Mouse (Mus musculus) hindbrain, embryonic 16.5 days (tissue): ENCODE measurements at regions not wholly inside any gene's neighbourhood (a gene's known extent, or its start where the extent isn't known, plus 50 kb on each side); places are given as distances from the start of the nearest gene placed in this dataset.

Experiments used
- ATAC-seq: fragments of 200-750 bp; cut with Nextera tagmentation; 2 replicates; pipeline ENCODE4 v1.8.0; 2017; ENCODE audit warnings: moderate TSS enrichment, moderate library complexity
- H3K27ac ChIP-seq: fragments of 300-500 bp; sonication (generic); 2 replicates; pipeline ENCODE4 v1.5.1; 2014; ENCODE audit warnings: low read depth, mild to moderate bottlenecking, control low read depth, low read length, moderate library complexity
- H3K27me3 ChIP-seq: fragments of 300-500 bp; sonication (generic); replicated peaks from 2 replicates; pipeline ENCODE4 v1.6.1; 2014; ENCODE audit warnings: low read length; ENCODE audit not compliant: control insufficient read depth, insufficient read depth
- H3K36me3 ChIP-seq: fragments of 300-500 bp; sonication (generic); 2 replicates; pipeline ENCODE4 v1.6.1; 2014; ENCODE audit warnings: mild to moderate bottlenecking, low read length, moderate library complexity, mixed read lengths; ENCODE audit not compliant: control insufficient read depth, insufficient read depth
- H3K4me1 ChIP-seq: fragments of 300-500 bp; sonication (generic); 2 replicates; pipeline ENCODE4 v1.6.1; 2014; ENCODE audit warnings: low read depth, low read length; ENCODE audit not compliant: control insufficient read depth, insufficient read depth
- H3K4me2 ChIP-seq: fragments of 300-500 bp; sonication (generic); 2 replicates; pipeline ENCODE4 v1.6.1; 2014; ENCODE audit warnings: mild to moderate bottlenecking, low read length, control low read depth, moderate library complexity
- H3K4me3 ChIP-seq: fragments of 300-500 bp; sonication (generic); 2 replicates; pipeline ENCODE4 v1.5.1; 2014; ENCODE audit warnings: mild to moderate bottlenecking, low read length, control low read depth, moderate library complexity
- H3K9ac ChIP-seq: fragments of 300-500 bp; sonication (generic); 2 replicates; pipeline ENCODE4 v1.6.1; 2014; ENCODE audit warnings: low read depth, mild to moderate bottlenecking, control low read depth, low read length, moderate library complexity
- H3K9me3 ChIP-seq: fragments of 300-500 bp; sonication (generic); 2 replicates; pipeline ENCODE4 v1.6.1; 2014; ENCODE audit warnings: mild to moderate bottlenecking, low read length, moderate library complexity; ENCODE audit not compliant: control insufficient read depth
- WGBS: fragments of 180-500 bp; shearing (Covaris S2); extraction: QIAGEN DNeasy Blood & Tissue Kit; methylation state at CpG from one replicate; pipeline ENCODE4 v1.1.7; 2014; 5-methylcytosine and 5-hydroxymethylcytosine counted together

DNA sequence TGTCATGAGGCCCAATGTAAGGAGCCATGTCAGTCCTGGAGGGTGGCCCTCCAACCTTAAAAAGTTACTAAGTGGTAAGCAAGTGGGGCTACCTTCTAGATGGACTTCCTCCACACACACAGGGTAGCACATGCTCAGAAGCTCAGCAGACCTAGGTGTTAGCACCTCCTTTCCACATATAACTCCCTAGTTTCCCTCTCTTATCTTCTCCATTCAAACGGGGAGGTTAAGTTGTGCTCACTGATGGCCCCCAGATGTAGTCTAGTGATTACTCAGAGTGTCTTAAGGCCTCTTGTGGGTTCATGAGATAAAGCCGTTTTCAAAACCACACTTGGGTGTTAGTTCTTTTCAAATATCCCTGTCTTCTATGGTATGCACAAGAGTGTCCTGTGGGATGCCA lies 188.7 kb downstream of the Sec16b start:
- WGBS, result 84% methylated on average over 2 of the region's 2 CpGs
- no peaks in the 10 kb centered on the region for H3K4me1 ChIP-seq
- H3K4me2 ChIP-seq, result no peak overlapping the region
- no peak overlapping the region for H3K27ac ChIP-seq
- no peak overlapping the region for H3K9ac ChIP-seq
- H3K4me3 ChIP-seq, result no peak overlapping the region
- no peak for ATAC-seq
- no peaks in the 10 kb centered on the region for H3K9me3 ChIP-seq
- H3K27me3 ChIP-seq, result no peaks in the 10 kb centered on the region
- no peaks in the 10 kb centered on the region for H3K36me3 ChIP-seq

DNA sequence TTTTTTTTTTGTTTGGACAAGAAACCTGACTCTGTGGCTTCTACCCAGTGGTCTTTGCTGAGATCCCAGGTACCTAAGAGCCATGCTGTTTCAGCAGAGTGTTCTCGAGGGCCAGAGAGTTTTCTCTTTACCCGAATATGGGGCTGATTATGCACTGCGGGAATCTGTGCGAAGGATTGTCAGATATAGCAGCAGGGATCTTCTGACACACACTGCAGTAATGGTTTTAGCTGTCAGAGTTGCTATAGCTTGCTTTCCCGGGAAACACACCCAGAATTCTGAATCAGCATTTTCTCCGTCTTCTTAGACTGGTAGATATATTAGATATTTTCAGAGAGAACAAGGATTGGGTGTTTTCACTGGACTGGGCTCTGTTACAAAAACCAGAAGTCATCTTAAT lies 197.1 kb downstream of the Sec16b start:
- no peaks in the 10 kb centered on the region for H3K27me3 ChIP-seq
- ATAC-seq, result no peak
- H3K9ac ChIP-seq, result no peak overlapping the region
- no peak overlapping the region for H3K4me2 ChIP-seq
- WGBS, result 46% methylated on average over 6 of the region's 6 CpGs
- no peaks in the 10 kb centered on the region for H3K4me1 ChIP-seq
- no peaks in the 10 kb centered on the region for H3K9me3 ChIP-seq
- H3K36me3 ChIP-seq, result no peaks in the 10 kb centered on the region
- no peak overlapping the region for H3K4me3 ChIP-seq
- H3K27ac ChIP-seq, result no peak overlapping the region

DNA sequence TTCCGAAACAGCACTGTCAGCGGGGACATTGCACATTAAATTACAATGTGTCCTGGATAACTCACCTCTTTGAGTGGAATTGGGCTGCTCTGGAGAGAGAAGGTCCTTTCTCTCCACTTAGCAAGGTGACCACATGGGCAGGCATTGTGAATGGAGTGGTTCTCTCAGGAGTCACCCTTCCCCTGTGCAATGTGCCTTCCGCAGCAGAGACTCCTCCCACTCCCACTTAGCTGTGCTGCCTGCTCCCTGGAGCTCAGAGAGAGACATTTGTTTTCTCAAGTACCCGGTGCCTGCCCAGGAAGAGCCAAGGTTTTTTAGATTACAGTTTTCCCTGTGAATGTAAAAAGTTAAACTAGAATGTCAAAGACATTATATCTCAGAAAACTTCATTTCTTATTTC lies 198.8 kb downstream of the Sec16b start:
- Histone ChIP-seq H3K36me3 (no peaks in the 10 kb centered on the region), H3K27ac (no peak overlapping the region), H3K4me3 (no peak overlapping the region), H3K27me3 (no peaks in the 10 kb centered on the region), H3K9me3 (no peaks in the 10 kb centered on the region), H3K9ac (no peak overlapping the region), H3K4me1 (no peaks in the 10 kb centered on the region; the same call in 1 of the 2 replicates), H3K4me2 (no peak overlapping the region)
- WGBS, result 51% methylated on average over 4 of the region's 4 CpGs
- no peak for ATAC-seq

DNA sequence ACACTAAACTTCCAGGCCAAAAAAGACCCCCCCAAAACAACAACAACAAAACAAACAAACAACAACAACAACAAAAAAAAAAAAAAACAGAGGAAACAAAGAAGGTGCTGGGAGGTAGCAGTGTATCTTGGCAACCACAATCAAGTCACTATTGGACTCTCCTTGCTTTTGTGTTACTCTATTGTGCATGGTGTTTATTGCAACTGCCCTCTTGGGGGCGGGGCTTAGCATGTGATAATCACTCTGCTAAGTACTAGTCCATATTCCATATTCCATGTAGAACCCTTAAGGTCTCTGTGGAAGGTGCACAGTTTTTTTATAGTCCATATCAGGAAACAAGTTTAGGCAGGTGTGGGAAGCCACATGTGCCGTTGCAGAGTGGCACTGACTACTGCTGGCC lies 200.7 kb downstream of the Sec16b start:
- H3K27me3 ChIP-seq, result no peaks in the 10 kb centered on the region
- H3K9me3 ChIP-seq, result no peaks in the 10 kb centered on the region
- no peaks in the 10 kb centered on the region for H3K36me3 ChIP-seq
- no peak overlapping the region for H3K9ac ChIP-seq
- no peaks in the 10 kb centered on the region; the same call in 1 of the 2 replicates for H3K4me1 ChIP-seq
- H3K4me3 ChIP-seq, result no peak overlapping the region
- 86% methylated on average over 2 of the region's 2 CpGs for WGBS
- no peak overlapping the region for H3K27ac ChIP-seq
- H3K4me2 ChIP-seq, result no peak overlapping the region
- ATAC-seq, result no peak

DNA sequence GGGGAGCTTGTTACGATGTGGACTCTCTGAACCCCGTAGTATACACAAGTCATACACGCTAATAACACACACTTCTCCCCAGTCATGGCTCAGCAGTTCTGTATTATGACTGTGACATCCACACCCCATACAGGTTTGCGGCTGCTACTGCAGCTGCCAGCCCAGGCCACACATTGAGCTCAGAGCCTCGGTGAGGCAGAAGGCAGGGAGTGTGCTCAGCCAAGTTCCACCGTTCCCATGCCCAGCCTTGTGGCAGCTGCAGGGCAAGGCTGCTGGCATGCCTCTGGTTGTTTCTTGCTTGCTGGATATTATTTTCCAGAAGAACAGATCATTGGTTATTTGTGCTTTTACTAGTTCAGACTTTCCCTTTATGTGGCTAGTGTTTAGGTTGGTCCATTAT lies 202.6 kb downstream of the Sec16b start:
- H3K27ac ChIP-seq, result no peak overlapping the region
- H3K36me3 ChIP-seq, result no peaks in the 10 kb centered on the region
- no peak overlapping the region for H3K9ac ChIP-seq
- H3K4me1 ChIP-seq, result no peaks in the 10 kb centered on the region; the same call in 1 of the 2 replicates
- peak; percentile 79; the same call in 1 of the 2 replicates for ATAC-seq
- no peak overlapping the region for H3K4me2 ChIP-seq
- no peak overlapping the region for H3K4me3 ChIP-seq
- H3K9me3 ChIP-seq, result no peaks in the 10 kb centered on the region
- no peaks in the 10 kb centered on the region for H3K27me3 ChIP-seq
- WGBS, result 55% methylated on average over 6 of the region's 6 CpGs

DNA sequence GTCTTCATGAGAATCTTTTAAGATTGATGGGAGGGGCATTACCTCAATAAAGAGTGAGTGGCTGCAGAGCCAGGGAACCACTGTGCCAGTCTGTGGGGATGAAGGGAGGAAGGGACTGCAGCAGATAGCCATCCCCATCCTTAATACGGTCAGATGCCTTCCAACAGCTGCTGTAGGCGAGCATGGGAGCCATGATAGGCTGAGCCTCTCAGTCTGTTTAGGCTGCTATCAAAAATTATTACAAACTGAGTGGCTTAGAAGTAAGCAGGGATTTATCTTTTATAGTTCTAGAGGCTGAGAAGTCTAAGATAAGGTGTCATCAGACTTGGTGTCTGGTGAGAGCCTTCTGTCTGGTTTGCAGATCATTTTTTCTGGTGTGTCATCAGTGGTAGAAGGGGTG lies 204.3 kb downstream of the Sec16b start:
- 86% methylated on average over 2 of the region's 2 CpGs for WGBS
- Histone ChIP-seq H3K4me2 (no peak overlapping the region), H3K4me3 (no peak overlapping the region), H3K9me3 (no peaks in the 10 kb centered on the region), H3K4me1 (no peaks in the 10 kb centered on the region; the same call in 1 of the 2 replicates), H3K36me3 (no peaks in the 10 kb centered on the region), H3K27ac (no peak overlapping the region), H3K9ac (no peak overlapping the region), H3K27me3 (no peaks in the 10 kb centered on the region)
- no peak for ATAC-seq

DNA sequence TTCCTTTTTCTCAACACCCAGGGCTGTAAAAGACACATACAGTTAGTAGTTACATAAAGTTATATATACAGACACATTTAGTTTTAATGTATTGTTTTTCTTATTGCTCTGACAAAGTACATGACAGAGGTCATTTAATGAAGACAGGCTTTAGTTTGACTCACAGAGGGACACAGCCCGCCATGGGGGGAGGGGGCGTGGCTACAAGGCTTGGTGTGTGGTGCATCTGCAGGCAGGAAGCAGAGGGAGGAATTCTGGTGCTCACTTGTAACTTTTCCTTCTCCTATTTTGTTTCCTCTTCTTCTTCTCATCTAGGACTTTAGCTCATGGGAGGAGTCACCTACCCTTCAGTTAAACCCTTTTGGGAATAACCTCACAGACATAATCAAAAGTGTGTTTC lies 206.0 kb downstream of the Sec16b start:
- Histone ChIP-seq H3K36me3 (no peaks in the 10 kb centered on the region), H3K9me3 (no peaks in the 10 kb centered on the region), H3K4me3 (no peak overlapping the region), H3K9ac (no peak overlapping the region), H3K4me1 (no peaks in the 10 kb centered on the region; the same call in 1 of the 2 replicates), H3K27me3 (no peaks in the 10 kb centered on the region), H3K27ac (no peak overlapping the region), H3K4me2 (no peak overlapping the region)
- 21% methylated on average over 2 of the region's 2 CpGs for WGBS
- ATAC-seq, result no peak

DNA sequence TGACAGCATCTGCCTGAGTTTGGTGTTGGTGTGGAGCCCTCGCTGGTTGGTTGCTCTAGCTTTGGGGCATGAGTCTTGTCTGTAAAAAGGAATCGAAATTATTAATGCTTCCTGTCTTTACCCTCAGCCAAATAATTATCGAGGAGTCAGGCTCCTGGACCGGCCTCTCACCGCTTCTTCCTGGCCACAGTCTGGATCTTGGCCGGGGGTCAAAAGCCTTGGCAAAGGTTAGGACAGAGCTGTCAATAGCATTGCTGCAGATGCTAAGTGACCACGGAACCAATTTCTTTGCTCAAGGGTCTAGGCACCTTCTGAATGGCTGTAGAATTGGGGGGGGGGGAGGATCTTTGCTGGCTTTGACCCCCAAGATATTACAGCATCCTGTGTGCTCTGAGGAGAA lies 207.3 kb downstream of the Sec16b start:
- WGBS, result 84% methylated on average over 7 of the region's 7 CpGs
- H3K4me3 ChIP-seq, result no peak overlapping the region

DNA sequence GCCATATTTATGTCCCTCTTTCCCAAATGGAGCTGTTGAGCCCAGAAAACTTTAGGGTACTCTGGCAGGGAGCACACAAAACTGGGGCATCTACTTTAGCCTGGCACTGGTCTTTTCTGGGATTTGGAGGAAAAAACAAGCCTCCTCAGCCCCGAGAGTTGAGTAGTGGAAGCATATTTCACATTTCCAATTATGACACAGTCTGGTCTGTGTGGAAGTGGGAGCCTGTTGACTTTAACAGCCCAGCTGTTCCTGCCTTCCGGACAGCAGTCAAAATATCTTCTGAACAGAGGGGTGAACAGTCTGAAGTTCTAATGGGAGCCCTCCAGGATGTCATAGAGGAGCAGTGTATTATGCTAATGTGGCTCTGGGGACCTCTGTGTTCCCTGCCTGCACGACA lies 209.1 kb downstream of the Sec16b start:
- Histone ChIP-seq H3K9ac (no peak overlapping the region), H3K27ac (no peak overlapping the region), H3K9me3 (no peaks in the 10 kb centered on the region), H3K4me1 (no peaks in the 10 kb centered on the region; the same call in 1 of the 2 replicates), H3K4me3 (no peak overlapping the region), H3K27me3 (no peaks in the 10 kb centered on the region), H3K36me3 (no peaks in the 10 kb centered on the region), H3K4me2 (no peak overlapping the region)
- 48% methylated on average over 3 of the region's 3 CpGs for WGBS
- ATAC-seq, result no peak

More for the DNA sequence above, 207.3 kb downstream of the Sec16b start:
- H3K4me1 ChIP-seq, result no peaks in the 10 kb centered on the region; the same call in 1 of the 2 replicates
- no peaks in the 10 kb centered on the region for H3K9me3 ChIP-seq
- H3K27ac ChIP-seq, result no peak overlapping the region
- no peaks in the 10 kb centered on the region for H3K27me3 ChIP-seq
- H3K9ac ChIP-seq, result no peak overlapping the region
- no peak overlapping the region for H3K4me2 ChIP-seq
- no peak for ATAC-seq
- no peaks in the 10 kb centered on the region for H3K36me3 ChIP-seq

DNA sequence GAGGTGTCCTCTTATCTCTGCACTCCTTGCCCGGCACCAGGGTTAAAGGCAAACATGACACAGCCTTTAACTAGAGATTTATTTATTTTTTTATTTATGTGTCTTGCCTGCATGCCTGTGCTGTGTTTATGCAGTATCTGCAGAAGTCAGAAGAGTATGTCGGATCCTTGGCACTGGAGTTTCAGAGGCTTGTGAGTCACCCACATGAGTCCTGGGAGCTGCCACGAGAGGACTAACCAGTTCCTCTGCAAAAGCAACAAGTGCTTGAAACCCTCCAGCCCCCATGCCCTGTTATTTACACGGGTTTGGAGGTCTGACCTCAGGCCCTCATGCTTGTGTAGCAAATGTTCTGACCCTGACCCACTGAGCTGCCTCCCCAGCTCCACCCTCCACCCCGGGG lies 210.6 kb downstream of the Sec16b start:
- H3K27me3 ChIP-seq, result no peaks in the 10 kb centered on the region
- H3K9me3 ChIP-seq, result no peaks in the 10 kb centered on the region
- no peaks in the 10 kb centered on the region for H3K36me3 ChIP-seq
- no peak overlapping the region for H3K4me2 ChIP-seq
- no peak for ATAC-seq
- H3K4me3 ChIP-seq, result no peak overlapping the region
- WGBS, result 82% methylated on average over 5 of the region's 5 CpGs
- H3K27ac ChIP-seq, result no peak overlapping the region
- no peak overlapping the region for H3K9ac ChIP-seq
- H3K4me1 ChIP-seq, result no peaks in the 10 kb centered on the region; the same call in 1 of the 2 replicates
